Mouse (Mus musculus): ENCODE results near the gene Selplg.
"Not testable (repeated sequence)": the region's sequence is repeated elsewhere in the genome, so short reads cannot be mapped to it uniquely, and the experiment has no call there.

Selplg gene

DNA sequence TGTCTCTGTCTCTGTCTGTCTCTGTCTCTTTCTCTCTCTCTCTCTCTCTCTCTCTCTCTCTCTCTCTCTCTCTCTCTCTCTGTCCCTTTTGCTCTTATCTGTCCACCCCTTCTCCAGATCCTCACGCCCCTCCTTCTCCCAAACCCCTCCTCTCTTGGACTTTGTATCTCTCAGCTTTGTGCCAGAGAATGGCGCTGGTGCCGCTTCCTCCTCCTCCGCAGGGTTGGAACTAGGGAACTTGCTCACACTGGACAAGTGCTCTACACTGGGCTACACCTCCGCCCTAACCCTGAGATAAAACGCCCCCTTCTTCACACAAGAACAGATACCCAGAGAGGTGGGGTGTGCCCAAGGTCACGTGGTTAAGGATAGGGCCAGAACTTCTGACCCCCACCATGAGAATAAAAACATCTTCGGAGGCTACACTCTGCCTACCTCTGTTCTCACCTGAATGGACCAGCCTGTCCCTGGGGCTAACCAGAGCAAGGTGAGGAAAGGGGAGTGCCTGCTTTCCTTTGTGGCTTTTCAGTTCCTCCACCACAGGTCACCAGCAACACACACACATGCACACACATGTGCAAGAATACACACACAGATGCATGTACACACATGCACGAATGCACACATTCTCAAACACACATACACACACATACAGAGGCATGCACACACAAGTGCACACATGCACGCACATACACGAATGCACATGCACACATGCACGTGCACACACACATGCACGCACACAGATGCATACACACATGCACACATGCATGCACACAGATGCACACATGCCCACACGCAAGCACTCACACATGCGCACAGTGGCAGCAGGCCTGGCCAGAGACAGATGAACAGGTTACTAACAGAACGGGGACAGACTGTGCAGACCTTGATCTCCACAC lies 41.0 kb downstream of the Selplg start:
- no peak for DNase-seq (ENCODE audit: low spot score in 2 of 2)

DNA sequence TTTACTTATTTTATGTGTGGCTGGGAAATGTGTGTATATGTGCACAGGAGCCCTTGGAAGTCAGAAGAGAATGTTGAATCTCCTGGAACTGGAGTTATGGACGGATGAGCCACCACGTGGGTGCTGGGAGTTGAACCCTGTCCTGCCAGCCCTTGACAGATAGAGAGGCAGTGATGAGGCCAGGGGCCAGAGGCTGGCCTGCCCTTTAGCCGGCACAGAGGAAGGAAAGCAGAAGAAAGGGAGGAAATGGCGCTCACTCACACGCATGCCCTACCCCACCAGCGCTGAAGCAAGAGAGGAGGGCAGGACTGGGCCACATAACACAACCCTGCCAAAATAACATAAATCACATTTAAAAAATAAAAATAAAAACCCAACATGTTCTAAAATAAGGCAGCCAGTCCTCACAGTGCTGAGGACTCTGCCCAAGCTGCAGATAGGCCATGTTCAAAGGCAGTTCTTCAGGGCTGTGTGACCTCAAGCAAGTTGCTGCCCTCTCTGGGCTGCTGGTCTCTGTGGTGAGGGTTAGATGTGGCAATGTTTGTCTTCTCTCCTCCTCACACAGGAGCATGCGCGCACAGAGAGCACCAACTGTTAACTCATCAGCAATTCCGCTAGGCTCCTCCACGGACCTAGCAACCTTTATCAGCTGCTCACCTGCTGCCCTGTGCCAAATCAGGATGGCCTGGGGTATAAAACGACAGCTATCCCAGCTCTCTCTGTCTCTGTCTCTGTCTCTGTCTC lies 41.8 kb downstream of the Selplg start:
- no peak for DNase-seq (ENCODE audit: low spot score in 2 of 2)

DNA sequence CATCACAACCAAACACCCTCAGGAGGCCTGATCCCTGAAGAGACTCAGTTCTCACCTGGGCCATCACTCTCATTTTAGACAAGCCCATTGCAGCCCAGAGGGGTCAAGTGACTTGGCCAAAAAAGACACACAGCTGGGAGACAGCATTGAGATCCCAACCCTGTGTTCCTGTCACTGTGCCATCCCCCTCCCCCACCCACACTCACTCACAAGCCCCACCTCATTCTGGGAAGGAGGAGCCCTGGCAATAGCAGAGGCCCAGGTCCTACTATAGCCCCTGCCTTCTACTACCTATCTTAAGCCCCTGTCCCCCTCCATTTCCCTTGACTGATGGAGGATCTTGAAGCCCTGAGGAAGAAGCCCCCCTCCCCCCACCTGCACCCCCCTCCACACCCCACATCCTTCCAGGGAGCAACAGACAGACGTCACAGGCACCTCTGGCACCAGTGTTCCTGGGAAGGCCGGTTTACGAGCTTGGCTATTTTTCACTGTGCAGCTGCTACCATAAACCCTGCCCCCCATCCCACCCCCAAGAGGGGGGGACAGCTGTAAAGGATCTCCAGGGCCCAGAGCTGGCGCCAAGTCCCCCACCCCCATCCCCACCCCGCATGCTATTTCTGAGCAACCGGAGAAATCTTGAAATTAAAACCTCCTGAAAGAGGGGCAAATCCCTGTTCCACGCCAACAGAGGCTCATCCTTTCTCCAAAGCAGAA lies 43.2 kb downstream of the Selplg start:
- no peak for DNase-seq (ENCODE audit: low spot score in 2 of 2)

DNA sequence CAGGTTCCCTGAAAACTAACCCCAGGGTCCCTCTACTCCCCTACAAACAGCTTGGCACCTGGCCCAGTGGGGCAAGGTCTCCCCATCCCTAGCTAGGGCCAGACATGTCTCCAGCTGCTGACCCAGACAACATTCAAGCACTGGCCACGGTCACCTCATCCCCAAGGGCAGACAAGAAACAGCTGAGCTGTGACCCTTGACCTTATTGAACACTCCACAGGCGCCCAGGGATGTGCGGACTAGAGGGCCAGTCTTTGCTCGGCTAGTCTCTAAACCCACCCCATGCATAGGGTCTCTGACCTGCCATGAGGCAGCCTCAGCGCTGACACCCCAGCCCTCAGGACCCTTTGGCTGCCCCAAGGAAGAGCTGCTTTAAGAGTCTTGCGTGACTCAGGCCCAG lies 43.8 kb downstream of the Selplg start:
- DNase-seq (ENCODE audit: low spot score in 2 of 2), result no peak

DNA sequence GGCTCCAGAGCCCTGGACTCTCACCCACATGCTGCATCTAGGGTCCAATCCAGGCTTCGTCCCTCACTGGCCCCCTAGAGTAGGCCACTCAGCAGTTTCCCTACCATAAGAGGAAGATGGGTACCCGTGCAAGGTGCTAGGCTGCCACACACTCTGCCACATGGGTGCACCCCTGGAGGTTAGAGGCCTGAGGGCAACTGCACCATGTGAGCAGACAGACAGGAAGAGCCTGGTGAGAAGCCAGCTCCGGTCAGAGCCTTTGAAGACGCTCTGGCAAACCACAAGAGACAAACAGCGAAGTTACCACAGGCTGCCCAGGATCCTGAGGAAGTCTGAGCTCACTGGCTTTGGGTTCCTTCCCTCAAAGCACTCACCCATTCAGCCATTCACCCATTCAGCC lies 45.5 kb downstream of the Selplg start:
- DNase-seq (ENCODE audit: low spot score in 2 of 2), result no peak

DNA sequence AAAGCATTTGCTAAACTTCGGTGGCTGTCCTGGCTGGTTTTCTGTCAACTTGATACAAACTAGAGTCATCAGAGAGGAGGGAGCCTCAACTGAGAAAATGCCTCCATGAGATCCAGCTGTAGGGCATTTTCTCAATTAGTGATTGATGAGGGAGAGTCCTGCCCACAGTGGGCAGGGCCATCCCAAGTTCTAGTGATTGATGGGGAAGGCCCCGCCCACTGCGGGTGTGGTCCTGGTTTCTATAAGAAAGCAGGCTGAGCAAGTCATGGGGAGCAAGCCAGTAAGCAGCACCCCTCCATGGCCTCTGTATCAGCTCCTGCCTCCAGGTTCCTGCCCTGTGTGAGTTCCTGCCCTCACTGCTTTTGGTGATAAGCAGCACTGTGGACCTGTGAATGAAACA lies 48.3 kb downstream of the Selplg start:
- DNase-seq (ENCODE audit: low spot score in 2 of 2), result not testable (repeated sequence)

DNA sequence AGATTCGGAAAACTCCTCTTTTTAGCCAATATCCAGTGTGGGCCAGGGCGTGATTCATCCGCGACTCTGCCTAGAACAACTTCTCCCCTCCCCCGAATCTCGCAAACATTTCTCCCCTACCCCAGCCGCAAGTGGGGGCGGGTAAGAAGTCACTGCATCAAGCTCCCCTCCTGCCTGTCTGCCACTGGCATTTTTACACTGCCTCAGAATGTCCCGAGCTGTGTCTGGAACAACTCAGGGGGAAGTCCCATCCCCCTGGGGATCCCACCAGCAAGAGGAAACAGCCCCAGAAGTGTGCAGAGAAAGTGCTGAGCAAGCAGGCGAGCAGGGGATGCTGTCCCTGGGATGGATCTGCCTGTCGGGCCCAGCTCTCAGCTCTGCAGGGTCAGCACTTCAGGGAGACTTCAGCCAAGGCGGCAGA lies 48.9 kb downstream of the Selplg start:
- no peak for DNase-seq (ENCODE audit: low spot score in 2 of 2)

DNA sequence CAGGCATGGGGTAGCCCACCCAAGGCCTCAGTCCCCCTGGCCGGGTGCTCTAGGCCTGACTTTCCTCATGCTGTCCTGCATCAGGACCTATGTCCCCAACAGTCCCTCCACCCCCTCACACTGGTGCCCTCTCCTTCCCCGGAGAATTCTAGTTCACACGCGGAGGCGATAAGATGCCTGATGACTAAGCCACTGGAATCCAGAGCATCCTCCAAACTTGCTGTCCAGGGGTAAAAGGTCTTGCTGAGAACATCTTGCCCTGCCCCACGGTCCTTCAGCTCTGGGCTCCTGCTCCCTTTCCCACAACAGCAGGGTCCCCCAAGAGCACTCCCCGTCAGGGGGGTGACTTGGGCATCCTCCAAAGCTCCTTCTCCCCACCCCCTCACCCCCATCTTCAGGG lies 49.8 kb downstream of the Selplg start:
- no peak for DNase-seq (ENCODE audit: low spot score in 2 of 2)

DNA sequence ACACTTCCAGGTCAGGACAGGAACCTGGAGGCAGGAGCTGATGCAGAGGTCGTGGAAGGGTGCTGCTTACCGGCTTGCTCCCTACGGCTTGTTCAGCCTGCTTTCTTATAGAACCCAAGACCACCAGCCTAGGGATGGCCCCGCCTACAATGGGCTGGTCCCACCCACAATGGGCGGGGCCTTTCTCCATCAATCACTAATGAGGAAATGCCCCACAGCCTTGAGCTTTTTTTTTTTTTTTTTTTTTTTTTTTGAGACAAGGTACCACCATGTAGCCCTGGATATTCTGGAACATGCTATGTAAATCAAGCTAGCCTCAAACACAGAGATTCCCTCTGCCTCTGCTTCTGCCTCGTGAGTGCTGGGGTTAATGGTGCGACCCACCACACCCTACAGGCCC lies 50.6 kb downstream of the Selplg start:
- no peak for DNase-seq (ENCODE audit: low spot score in 2 of 2)

DNA sequence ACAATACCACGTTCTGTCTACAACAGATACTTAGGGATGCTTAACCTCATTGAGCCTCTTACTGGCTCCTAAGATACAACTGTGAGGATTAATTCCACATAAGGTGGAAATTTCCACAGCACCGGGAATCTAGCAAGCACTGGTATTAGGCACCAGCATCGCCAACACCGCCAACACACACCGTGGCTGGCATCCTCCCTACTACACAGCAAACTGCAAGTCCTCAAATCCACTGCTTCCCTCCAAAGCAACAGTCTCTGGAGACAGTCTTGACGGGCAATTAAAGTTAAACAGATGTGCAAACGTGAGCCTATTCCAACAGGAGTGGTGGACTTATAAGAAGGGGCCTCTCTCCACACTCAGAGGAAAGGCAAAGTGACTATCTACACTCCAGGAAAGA lies 51.2 kb downstream of the Selplg start:
- DNase-seq (ENCODE audit: low spot score in 2 of 2), result no peak

DNA sequence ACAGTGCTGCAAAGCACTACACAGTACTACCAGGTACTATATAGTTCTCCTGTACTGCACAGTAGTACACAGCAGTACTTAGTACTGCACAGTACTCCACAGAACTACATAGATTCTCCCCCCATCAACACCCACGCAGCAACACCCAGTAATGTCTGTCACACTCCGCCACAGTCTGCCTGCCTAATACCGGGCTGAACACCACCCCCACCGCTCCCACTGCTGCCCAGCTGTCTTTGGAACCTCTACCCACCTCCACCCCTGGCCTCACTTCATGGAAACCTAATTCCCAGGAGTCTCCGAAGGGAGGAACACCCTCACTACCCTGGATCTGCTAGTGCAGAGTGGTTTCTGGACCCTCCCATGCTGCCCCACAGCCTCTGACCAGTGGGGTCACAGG lies 51.7 kb downstream of the Selplg start:
- no peak for DNase-seq (ENCODE audit: low spot score in 2 of 2)

DNA sequence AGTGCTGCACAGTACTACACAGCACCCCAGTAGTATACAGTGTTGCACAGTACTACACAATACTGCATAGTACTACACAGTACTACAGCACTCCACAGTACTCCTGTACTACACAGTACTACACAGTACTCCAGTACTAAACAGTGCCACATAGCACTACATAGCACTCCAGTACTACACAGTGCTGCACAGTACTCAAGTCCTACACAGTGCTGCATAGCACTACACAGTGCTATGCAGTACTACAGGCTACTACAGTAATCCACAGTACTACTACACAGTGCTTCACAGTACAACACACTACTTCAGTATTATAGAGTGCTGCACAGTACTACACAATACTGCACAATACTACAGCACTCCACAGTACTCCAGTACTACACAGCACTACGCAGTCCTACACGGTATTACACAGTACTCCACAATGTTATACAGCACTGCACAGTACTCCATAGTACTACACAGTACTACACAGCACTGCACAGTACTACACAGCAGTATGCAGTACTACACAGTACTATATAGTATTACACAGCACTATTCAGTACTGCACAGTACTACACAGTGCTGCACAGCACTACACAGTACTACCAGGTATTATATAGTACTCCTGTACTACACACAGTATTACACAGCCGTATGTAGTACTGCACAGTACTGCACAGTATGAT lies 52.2 kb downstream of the Selplg start:
- no peak for DNase-seq (ENCODE audit: low spot score in 2 of 2)

DNA sequence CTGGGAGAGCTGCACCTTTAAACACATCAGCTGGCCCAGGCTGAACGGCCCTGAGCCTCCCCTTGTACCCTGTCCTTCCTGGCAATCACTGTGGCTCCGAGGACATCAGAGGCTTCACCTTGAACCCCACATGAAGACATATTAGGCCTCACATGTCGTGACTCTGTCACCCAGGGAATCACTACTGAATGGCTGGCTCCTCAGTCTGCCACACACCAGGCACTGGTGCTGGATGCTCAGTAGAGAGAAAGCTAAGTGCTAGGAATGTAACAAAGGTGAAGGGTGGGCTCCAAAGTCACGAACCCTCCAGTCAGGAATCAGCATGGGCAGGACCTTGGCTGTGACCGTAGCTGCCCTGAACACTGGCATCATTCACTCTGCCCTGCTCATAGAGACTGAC lies 52.9 kb downstream of the Selplg start:
- DNase-seq (ENCODE audit: low spot score in 2 of 2), result no peak

DNA sequence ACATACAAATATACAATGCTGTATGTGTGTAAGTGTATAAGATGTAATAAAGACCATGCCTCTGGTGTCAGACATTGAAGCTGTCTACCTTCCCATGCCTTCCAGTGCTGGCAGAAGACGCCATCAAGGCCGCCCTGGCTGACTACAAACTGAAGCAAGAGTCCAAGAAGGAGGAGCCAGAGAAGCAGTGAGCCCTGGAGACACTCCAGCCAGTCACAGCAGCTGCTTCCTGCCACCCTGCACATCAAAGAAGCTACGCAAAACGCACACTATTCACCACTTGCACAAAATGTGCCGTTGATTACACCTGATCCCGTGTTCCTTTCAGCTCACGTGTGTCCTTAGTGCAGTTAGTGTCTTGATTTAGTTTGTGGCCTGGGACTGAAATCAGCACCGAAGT lies 54.7 kb downstream of the Selplg start:
- not testable (repeated sequence) for DNase-seq (ENCODE audit: low spot score in 2 of 2)

DNA sequence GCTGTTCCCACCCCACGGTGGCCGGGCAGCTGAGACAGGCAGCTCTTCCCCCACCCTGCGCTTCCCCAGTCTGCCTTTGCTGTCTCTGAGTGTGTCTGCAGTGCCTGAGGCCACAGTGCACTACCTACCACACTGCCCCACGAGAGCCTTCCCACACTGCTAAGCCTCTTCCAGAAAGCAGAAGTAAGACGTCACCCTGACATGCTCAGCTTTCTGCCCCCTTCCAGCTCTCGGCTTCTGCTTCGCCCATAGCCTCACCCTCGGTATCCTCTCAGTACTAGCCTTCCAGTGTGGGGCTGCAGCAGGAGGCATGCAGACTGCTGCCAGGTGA lies 55.6 kb downstream of the Selplg start:
- DNase-seq (ENCODE audit: low spot score in 2 of 2), result peak; percentile 55 to 80

DNA sequence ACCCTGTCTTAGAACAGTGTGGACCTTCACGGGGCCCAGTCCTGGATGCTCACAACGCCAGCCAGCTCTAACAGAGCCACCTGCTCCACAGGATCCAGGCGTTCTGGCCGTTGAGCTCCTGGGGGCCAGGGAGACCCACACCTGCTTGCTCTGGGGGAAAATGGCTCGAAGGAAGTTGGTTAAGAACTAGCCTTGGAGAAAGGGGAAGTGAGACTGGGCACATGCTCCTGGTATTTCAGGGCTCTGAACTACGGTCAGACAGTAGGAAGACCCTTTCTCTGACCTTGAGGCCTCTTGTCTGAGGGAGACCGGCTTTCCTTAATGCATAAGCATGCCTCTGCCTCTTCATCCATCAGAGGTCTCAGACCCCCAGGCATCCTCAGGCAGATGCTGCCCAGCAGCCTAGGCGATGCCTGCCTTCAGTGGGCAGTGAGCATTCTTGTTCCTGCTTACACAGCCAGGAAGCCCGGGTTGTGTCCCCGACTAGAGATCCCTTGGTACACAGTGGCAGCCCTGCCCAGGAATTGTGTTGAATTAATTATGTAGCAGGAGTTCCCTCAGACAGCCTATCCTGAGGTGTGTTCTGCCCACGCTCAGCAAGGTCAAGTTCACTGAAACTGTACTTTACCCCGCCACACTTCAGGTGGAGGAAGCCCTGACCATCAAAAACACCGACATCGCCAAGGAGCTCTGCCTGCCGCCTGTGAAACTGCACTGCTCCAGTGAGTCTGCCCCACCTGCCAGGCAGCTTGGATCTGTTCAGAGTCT lies 56.1 kb downstream of the Selplg start:
- DNase-seq (ENCODE audit: low spot score in 2 of 2), result no peak

DNA sequence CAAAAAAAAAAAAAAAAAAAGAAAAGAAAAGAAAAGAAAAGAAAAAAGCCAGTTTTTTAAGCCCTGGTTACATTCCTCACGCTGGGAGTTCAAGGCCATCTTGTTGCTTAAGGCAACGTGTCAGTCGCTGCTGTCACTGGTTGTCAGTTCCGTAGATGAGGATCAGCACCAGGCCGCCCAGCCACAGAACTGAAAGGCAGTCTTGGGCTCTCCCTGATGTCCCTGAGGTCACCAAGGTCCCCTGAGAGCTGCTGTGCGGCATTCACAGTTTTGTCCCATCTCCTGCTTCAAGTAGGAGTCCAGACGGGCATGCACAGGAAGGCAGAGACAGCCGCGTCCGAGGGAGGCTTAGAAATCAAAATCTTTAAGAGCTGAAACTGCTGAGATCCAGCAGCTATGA lies 56.9 kb downstream of the Selplg start:
- DNase-seq (ENCODE audit: low spot score in 2 of 2), result no peak

DNA sequence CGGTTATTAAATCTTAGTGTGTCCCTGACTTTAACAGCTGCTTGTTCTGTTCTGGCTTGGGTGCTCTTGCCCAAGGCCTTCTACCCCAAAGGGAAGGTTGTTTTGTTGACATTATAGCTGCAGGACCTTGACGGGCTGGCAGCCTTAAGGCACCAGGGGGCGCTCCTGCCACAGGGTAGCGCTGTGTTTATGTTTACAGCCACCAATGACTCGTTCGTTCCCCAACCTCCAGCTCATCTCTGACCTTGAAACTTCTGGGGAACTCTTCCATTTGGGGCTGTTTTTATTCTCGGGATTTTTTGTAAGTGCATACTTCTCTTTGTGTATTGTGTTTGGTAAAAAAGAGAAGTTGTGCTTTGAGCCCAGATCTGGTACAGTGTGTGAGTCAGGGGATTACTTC lies 58.8 kb downstream of the Selplg start:
- DNase-seq (ENCODE audit: low spot score in 2 of 2), result peak; percentile 94 to 99

DNA sequence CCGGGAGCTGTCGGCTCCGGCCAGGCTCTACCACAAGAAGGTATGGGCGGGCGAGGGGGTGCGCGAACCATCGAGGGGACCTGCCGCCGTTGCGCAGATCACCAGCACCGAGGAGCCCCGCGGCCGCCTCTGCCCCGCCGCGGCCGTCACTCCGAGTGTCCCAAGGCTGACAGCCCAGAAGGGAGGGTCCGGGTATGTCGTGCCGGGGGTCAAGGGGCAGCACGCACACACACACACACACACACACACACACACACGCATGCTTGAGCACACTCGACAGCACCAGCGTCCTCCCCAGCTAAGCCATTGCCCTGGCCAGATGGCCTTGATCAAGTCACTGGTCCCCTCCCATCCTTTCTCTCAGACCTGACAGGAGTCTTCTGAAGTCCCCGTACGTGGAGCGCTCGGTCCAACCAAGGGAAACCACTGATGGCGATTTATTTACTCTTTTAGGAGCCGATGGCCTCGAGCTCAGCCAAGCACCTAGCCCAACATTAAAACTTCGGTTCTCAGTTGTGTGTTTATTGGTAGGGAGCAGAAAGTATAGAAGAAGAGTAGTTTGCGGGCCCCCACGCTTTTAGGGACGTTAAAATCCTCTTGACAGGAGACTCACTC lies 59.4 kb downstream of the Selplg start:
- no peak for DNase-seq (ENCODE audit: low spot score in 2 of 2)

DNA sequence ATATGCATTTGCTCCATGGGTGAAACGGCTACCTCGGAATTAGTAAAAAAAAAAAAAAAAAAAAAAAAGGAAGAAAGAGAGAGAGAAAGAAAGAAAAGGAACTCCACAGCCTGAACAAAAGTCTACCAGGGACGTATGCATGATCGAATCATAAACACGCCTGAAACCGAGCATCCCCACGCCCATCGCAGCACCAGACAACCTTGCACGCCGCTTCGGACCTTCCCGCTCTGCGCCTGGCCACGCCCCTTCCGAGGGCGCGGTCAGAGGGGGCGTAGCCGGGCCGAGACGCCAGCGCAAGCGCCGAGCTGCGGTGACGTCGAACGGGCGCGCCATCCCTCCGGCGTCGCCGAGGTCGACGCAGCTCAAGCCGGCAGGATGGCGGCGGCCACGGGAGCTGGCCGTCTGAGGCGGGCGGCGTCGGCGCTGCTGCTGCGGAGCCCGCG lies 60.0 kb downstream of the Selplg start, which contains the start of the genes Sart3 and Iscu:
Sart3 (minus strand) TSS at position 61 of the 446 bp plus-strand sequence.
Iscu (plus strand) TSS at position 299 of the 446 bp plus-strand sequence.
- DNase-seq (ENCODE audit: low spot score in 2 of 2), result peak; percentile 96 to 97

All from spleen, postnatal 4 days (tissue).